Mouse (Mus musculus) cerebellum, postnatal 4 days (tissue): ENCODE measurements around the gene Ttyh3.

Experiments used
- DNase-seq, 2 experiments: peaks; one replicate each; pipeline ENCODE4 v3.0.0; 2022; ENCODE audit warnings: low spot score in 2 of 2, mixed read lengths in 1 of 2

The Ttyh3 gene

DNA sequence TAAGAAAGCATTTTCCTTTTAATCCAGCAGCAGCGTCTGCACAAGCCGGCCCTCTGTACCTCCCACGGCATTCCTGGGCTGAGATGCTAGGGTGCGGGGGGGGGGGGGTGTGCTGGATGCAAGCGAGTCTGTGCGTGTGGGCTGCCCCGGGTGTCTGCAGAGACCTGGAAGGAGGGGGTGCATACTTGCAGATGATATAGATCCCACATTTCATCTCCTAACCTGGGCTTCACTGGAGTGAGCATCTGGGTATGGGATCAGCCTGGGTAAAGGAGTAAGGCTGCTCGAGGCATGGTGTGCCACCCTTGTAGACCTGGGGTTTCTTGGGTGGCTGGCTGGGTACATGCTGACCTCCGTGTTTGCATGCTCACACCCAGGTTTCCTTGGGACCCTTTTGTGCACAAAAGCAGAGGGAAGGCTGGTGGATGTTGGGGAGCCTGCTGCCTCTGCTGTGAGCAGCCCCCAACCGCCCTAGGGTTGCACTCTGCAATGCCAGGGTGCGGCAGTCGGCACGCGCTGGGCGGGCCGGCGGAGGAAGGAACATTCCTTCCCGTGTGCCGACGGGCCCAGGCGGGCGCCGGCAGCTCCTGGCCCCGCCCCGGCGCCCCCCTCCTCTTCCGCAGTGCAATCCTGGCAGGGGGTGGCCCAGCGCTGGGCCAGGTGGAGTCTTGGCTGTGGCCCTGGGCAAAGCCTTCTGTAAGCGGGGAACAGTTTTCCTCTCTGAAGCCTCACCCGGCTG, 38.4 kb downstream of the Ttyh3 start:
- DNase-seq, result no peak

- peak in 1 of 2 experiments; percentile 66 for DNase-seq
Measured at GRCm38 (mm10) chr5:140609511-140610272, 39.1 kb downstream of the Ttyh3 start.

- DNase-seq, result peak in 1 of 2 experiments; percentile 42
Measured at GRCm38 (mm10) chr5:140608634-140609015, 40.2 kb downstream of the Ttyh3 start.

DNA sequence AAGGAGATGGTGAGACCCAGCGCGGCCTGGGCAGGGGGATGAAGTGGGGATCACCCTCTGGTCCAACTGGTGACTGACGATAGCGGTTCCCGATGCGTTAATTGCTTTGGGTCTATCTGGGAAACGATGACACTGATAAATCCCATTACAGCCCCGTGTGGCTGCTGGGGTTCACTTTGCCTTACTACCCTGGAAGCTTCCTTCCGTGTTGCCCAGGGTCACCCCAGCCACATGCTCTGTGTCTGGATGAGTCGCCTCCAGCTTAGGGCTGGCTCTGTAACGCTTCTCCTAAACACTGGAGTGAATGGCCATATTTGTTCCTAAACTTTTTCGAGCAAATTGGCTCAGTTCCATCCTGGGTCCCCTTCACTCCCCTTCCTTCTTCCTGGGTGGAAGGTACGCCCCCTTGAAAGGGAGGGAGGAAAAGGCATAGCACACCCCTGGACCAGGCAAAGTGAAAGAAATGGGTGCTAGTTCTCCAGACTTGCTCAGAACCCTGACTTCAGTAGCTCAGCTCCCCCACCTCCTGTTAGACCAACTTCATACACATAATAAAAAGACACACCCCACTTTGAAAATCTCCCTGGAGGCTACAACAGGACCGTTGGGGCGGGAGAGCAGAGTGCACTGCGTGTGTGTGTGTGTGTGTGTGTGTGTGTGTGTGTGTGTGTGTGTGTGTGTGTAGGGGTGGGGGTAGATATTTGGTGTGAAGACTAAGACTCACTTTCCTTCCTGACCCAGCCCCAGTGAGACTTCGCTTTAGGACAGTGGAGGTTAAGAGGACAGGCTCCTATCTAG, 40.8 kb downstream of the Ttyh3 start:
- DNase-seq, result no peak

GRCm38 (mm10) chr5:140607001-140607835, 41.6 kb downstream of the Ttyh3 start, which contains the start of gene Lfng:
Lfng (plus strand) TSS chr5:140607320.
- DNase-seq, result peak; percentile 71 to 86

- DNase-seq, result no peak
Measured at GRCm38 (mm10) chr5:140606386-140606785, 42.4 kb downstream of the Ttyh3 start.

- no peak for DNase-seq
Measured at GRCm38 (mm10) chr5:140605228-140605627, 43.6 kb downstream of the Ttyh3 start.

- no peak for DNase-seq
Measured at GRCm38 (mm10) chr5:140604386-140604785, 44.4 kb downstream of the Ttyh3 start.

- DNase-seq, result no peak
Measured at GRCm38 (mm10) chr5:140602540-140602939, 46.3 kb downstream of the Ttyh3 start.

GRCm38 (mm10) chr5:140601712-140602111, 47.1 kb downstream of the Ttyh3 start:
- DNase-seq, result no peak

- DNase-seq, result no peak
Measured at GRCm38 (mm10) chr5:140599939-140600338, 48.9 kb downstream of the Ttyh3 start.

GRCm38 (mm10) chr5:140597787-140598186, 51.0 kb downstream of the Ttyh3 start:
- DNase-seq, result no peak

DNA sequence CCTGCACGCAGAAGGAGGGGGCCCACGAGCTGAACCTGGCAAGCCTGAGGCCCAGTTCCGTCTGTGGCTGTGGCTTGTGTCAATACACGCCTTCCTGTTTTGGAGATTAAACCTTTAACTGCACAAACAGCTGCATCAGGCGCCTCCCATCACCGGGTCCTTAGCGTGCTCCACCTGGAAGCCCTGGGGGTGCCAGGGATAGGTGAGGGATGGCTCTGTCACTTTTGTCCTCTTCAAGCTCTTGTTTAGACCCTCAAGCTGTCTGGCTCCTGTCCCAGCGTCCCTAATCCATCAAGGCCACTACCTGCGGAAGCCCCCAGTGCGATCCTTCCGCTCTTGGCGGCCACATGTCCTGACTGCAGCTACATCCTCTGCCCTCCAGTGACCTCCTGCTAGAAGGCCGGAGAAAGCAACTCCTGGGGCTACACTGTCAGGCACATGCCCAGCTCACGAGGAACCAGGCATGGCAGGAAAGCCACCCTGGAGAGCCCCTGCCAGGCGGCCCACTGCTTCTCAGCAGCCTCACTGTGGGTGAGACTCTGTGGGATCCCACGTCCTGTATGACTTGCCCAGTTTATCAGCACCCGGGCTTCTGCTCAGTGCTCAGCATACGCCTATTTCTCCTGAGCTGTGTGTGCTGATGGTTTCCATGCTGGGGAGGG, 51.8 kb downstream of the Ttyh3 start:
- no peak for DNase-seq

DNA sequence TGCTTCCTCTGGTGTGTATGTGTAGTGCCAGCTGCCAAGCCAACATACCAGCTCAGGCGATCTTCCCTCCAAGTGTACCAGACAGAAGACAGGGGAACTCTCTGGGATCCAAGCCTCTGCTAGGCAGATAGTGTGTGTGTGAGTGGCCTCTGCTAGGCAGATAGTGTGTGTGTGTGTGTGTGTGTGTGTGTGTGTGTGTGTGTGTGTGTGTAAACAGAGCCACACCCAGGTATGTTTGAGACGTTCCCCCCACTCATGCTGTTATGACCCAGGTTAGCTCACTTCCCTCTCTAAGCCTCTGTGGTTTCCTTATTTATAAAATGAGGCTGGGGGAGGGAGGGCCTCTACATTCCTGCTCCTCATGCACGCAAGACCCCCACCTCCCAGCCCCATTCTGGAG, 52.4 kb downstream of the Ttyh3 start:
- no peak for DNase-seq

DNA sequence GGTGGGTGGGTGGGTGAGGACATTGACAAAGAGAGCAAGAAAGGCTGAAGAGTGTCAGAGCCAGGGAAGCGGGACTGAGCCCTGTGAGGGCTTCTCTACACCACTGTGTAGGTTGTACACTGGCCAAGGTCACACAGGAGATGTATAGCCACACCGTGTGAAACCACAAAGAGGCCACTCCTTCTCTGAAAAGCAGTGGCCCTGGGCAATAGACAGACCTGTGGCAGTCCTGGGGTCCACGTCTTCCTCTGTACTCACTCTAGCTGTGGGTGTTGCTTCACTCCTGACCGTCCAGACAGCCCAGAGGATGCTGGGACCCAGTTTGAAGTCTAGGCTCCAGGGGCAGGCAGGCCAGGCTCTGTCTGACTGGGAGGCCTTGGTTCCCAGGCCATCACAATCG, 54.0 kb downstream of the Ttyh3 start:
- no peak for DNase-seq

DNA sequence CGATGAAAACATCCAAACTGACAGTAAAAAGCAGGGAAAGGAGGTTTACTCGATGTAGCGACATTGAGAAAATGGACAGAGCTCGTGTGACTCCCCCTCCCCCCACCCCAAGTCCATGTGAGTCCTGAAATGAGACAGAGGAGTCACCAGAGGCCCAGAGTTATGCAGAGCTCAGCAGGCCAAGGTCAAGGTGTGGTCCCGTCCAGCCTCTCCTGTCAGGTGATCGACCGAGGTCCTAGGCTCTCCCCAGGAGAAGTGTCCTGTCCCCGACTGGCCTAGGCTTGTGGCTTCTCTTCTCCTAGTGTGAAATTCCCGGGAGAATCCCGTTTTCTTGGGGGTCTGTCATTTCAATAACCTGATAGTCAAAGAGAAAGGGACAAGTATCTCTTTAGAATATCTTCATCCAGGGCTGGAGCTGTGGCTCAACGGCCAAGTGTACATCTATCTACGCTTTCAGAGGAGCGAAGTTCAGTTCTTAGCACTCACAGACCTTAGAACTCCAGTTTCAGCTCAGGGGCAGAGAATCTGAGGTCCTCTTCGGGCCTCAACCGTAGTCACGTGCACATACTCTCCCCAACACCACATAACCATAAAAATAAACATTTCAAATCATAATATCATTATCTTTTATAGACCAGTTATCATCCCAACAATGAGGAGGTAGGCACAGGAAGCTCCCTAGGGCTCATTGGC, 59.6 kb downstream of the Ttyh3 start:
- no peak for DNase-seq

GRCm38 (mm10) chr5:140583732-140584368, 65.0 kb downstream of the Ttyh3 start:
- DNase-seq, result no peak

GRCm38 (mm10) chr5:140582995-140583731, 65.7 kb downstream of the Ttyh3 start:
- DNase-seq, result no peak

- no peak for DNase-seq
Measured at GRCm38 (mm10) chr5:140581569-140581968, 67.3 kb downstream of the Ttyh3 start.
